Mouse (Mus musculus) lung, postnatal 0 days (tissue): ENCODE measurements around the gene Calu.

Source experiments
- CTCF ChIP-seq: IDR thresholded peaks from 2 replicates; pipeline ENCODE4 v1.5.1; 2016; ENCODE audit warnings: antibody characterized with exemption, mild to moderate bottlenecking
- EP300 ChIP-seq: IDR thresholded peaks from 2 replicates; pipeline ENCODE4 v1.6.1; 2016; ENCODE audit warnings: antibody characterized with exemption, mild to moderate bottlenecking, control low read depth

DNA sequence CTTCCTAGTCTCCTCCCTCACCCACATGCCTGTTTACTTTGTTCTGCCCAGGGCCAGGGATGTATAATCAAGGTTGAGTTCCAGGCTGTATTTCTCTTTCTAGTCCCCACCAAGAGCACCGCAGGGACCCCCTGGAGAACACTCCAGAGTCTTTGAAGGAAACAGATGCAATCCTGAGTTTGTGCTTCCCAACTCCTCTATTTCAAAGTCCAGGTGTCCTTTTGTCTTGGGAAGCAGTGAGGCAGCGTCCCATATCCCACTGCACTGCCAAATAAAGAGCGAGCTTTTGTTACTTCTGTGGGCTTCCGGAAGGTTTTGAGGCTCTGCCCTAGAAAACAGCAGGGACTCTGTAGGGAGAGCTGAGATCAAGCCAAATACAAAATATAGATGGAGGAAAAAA is 52.0 kb downstream of the Calu start:
- TF ChIP-seq CTCF (no peak), EP300 (no peak)
